Mouse (Mus musculus) gastrocnemius, adult 2 months (tissue): ENCODE results near the gene 4930590J08Rik. TPM values are rescaled to one million over a fixed set of nuclear protein-coding genes. Genes with fewer than 3 reads are reported as not detected.

Experiments used
- DNase-seq: peaks from one replicate; pipeline ENCODE4 v3.0.0; 2022
- H3K27ac ChIP-seq: fragments of 200-600 bp; 2 replicates; pipeline ENCODE4 v1.8.1; 2022; ENCODE audit warnings: mild to moderate bottlenecking
- H3K4me3 ChIP-seq: fragments of 200-600 bp; 2 replicates; pipeline ENCODE4 v1.8.1; 2022; ENCODE audit warnings: mild to moderate bottlenecking, moderate library complexity
- CTCF ChIP-seq: fragments of 200-600 bp; IDR thresholded peaks from 2 replicates; pipeline ENCODE4 v1.8.1; 2022; ENCODE audit warnings: antibody characterized with exemption, mild to moderate bottlenecking, moderate library complexity
- intact Hi-C: fragments of 180-260 bp; cut with DNase I; formaldehyde crosslinking; loops from one replicate; pipeline ENCODE4 v1.15.1; 2025
- total RNA-seq, 2 experiments: library from RNA; stranded (reverse); gene quantifications; 2 replicates each; pipeline ENCODE4 v1.2.3; 2021

The 4930590J08Rik gene
- total RNA-seq, 2 experiments from 2014 or later = 1.6 to 2.9 TPM

GRCm38 (mm10) chr6:91973972-91974371 lies 71.4 kb downstream of the 4930590J08Rik start:
- no peak for TF ChIP-seq CTCF
- DNase-seq = no peak
- intact Hi-C loops = no loop called here
- Histone ChIP-seq H3K4me3 (no peak overlapping the region), H3K27ac (peak overlapping the region; percentile 85)

GRCm38 (mm10) chr6:91978371-91979300 lies 76.0 kb downstream of the 4930590J08Rik start, which contains the start of gene Fgd5:
Gene Fgd5, plus strand, starts transcription at chr6:91978878.
- TF ChIP-seq CTCF = no peak
- intact Hi-C loops = loop anchor here (5.0 kb wide), 1 partner anchor 89 kb away; no protein-coding TSS in a partner anchor
- DNase-seq = peak; percentile 64
- Histone ChIP-seq H3K27ac (peak within 1 kb of the TSS; percentile 91), H3K4me3 (peak within 1 kb of the TSS; percentile 77)

GRCm38 (mm10) chr6:91979301-91979996 lies 76.8 kb downstream of the 4930590J08Rik start:
- Histone ChIP-seq H3K4me3 (peak overlapping the region; percentile 77), H3K27ac (peak overlapping the region; percentile 91)
- intact Hi-C loops = loop anchor here (5.0 kb wide), 1 partner anchor 88 kb away; no protein-coding TSS in a partner anchor
- no peak for DNase-seq
- TF ChIP-seq CTCF = no peak

- intact Hi-C loops = no loop called here
- H3K27ac ChIP-seq = peak overlapping the region; percentile 91
- no peak for TF ChIP-seq CTCF
- no peak for DNase-seq
- H3K4me3 ChIP-seq = peak overlapping the region; percentile 77
Measured at GRCm38 (mm10) chr6:91980011-91980410, 77.4 kb downstream of the 4930590J08Rik start.

- H3K4me3 ChIP-seq = no peak overlapping the region; the same call in 1 of the 2 replicates
- H3K27ac ChIP-seq = no peak overlapping the region
- intact Hi-C loops = no loop called here
- TF ChIP-seq CTCF = no peak
- no peak for DNase-seq
Measured at GRCm38 (mm10) chr6:91990101-91990500, 87.5 kb downstream of the 4930590J08Rik start.

GRCm38 (mm10) chr6:91992823-91993222 lies 90.2 kb downstream of the 4930590J08Rik start:
- TF ChIP-seq CTCF = no peak
- DNase-seq = no peak
- intact Hi-C loops = no loop called here
- Histone ChIP-seq H3K4me3 (peak overlapping the region; percentile 33), H3K27ac (no peak overlapping the region)

GRCm38 (mm10) chr6:91993795-91994505 lies 91.3 kb downstream of the 4930590J08Rik start:
- Histone ChIP-seq H3K4me3 (no peak overlapping the region), H3K27ac (no peak overlapping the region; the same call in 1 of the 2 replicates)
- intact Hi-C loops = no loop called here
- no peak for DNase-seq
- TF ChIP-seq CTCF = no peak

GRCm38 (mm10) chr6:91996072-91996471 lies 93.5 kb downstream of the 4930590J08Rik start:
- intact Hi-C loops = no loop called here
- no peak for TF ChIP-seq CTCF
- H3K4me3 ChIP-seq = no peak overlapping the region
- DNase-seq = no peak
- H3K27ac ChIP-seq = no peak overlapping the region

Other genes with a start within 250 kb of the 4930590J08Rik start
- gene Slc6a6, start 218.8 kb upstream of the 4930590J08Rik start, total RNA-seq = 10 to 100 TPM; 67.0 to 91.9 TPM
- gene Grip2, start 75.6 kb upstream of the 4930590J08Rik start, total RNA-seq = 1 to 10 TPM; 4.5 to 5.2 TPM
- gene Ccdc174, start 24.8 kb upstream of the 4930590J08Rik start, total RNA-seq = 10 to 100 TPM; 10.1 to 11.6 TPM
- 10 to 100 TPM in 1 of 2 experiments, 1 to 10 TPM in 1; 9.0 to 11.3 TPM for gene Fgd5, start 76.1 kb downstream of the 4930590J08Rik start, total RNA-seq
- gene Nr2c2, start 188.6 kb downstream of the 4930590J08Rik start, total RNA-seq = 10 to 100 TPM; 21.1 to 23.0 TPM